Mouse (Mus musculus) CH12.LX (cell line): ENCODE results near the gene Cmc2.

Experiments
- EP300 ChIP-seq: IDR thresholded peaks from 2 replicates; pipeline ENCODE4 v1.6.1; 2011; ENCODE audit warnings: low read length, improper control_type of control experiment
- HCFC1 ChIP-seq: IDR thresholded peaks from 2 replicates; pipeline ENCODE4 v1.6.1; 2012; ENCODE audit warnings: low read depth, mild to moderate bottlenecking, inconsistent platforms, low read length, improper control_type of control experiment
- TCF12 ChIP-seq: IDR thresholded peaks from 2 replicates; pipeline ENCODE4 v1.6.1; 2014; ENCODE audit warnings: low read depth, mild to moderate bottlenecking, inconsistent platforms, low read length, improper control_type of control experiment
- ZNF384 ChIP-seq: IDR thresholded peaks from 2 replicates; pipeline ENCODE4 v1.6.1; 2012; ENCODE audit warnings: low read depth, low read length, improper control_type of control experiment, inconsistent platforms

GRCm38 (mm10) chr8:116873986-116874385 is 47.3 kb downstream of the Cmc2 start:
- TF ChIP-seq ZNF384 (no peak), TCF12 (no peak), HCFC1 (no peak), EP300 (no peak)
